Mouse (Mus musculus) thymus, postnatal 36 days (tissue): ENCODE measurements at regions not wholly inside any gene's neighbourhood (a gene's known extent, or its start where the extent isn't known, plus 50 kb on each side); places are given as distances from the start of the nearest gene placed in this dataset.

Experiments used
- DNase-seq, 2 experiments: peaks; one replicate each; pipeline ENCODE4 v3.0.0; 2022; ENCODE audit warnings: mixed read lengths in 2 of 2

DNA sequence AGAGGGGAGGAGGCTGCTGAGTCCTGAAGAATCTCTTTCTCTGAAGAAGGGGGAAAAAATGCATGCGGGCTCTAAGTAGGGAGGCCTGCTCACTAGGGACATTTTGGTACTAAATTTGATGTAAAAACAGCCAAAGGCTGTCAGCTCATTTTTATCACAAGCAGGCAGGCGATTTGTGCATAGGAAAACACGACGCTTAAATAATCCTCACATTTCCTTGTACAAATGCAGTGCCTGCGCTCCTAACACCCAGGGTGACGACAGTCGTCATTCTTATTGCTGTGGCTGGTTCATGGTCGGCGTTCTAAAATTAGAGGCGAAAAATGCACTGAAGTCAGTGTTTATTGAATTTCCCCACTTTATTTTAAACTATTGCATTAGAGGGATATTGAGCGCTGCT is 650.6 kb downstream of the Pdcd6ip start:
- DNase-seq, result no peak

DNA sequence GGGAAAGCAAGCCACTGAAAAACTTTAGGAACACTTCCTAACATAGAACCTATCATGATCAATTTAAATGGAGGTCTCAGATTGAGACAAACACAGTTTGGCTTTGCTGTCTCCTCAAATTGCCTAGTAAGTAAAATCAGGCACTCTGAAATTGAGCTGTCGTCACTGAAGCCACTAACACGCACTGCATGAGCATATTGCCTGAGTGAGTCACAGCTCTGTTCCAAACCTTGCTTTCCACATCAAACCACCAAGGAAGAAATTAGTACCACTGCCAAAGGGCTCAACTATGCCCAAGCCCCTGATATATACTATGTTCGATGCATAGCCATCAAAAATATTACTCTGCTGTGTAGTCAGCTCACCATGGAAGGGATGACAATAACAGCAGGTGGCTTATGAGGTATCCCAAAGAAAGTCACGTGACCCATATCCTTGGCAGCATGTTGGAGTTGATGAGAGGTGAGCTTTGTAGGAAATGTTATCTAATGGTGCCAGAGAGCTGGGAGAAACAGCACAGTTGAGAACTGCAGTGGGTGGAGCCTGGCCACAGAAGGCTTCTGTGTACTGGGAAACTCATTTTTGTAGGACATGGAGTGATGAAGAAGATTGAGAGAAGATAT is 663.4 kb downstream of the Pdcd6ip start:
- DNase-seq, result no peak

DNA sequence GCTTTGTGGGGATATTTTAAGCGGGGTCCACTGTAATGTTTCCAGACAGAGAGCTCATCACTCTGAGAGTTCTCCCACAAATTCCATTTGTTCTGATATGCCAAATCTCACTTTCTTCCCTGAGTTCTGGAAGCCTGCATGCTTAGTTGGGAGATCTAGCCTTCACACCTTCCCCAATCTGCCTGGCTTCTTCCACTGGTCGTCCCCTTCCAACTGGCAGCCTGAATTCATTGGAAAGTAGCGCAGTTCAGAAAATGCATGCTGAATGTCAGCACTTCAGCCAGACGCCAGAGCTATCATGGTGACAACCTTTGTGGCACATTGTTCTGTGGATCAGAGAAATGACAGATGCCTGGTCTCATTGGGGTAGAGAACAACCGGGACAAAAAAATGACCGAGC is 667.2 kb downstream of the Pdcd6ip start:
- no peak for DNase-seq

DNA sequence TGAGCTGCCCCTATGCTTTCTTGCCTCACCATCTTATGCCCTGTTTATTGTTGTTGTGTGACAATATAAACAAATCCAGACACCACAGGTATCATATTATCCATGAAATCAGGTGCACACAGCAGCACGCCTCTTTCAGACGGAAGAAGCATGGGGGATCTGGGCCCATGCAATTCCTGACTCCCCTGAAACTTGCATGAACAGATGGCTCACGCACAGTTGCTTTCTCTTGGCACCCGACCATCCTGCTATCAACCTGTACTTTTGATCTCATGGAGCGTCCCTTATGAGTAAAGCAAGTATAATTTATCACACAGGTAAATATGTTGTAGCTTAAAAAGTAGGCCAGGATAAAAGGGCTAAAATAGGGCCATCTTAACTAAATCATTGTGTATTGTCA is 674.1 kb downstream of the Pdcd6ip start:
- no peak for DNase-seq

GRCm38 (mm10) chr9:113029091-113029490 is 679.0 kb downstream of the Pdcd6ip start:
- DNase-seq, result no peak

- no peak for DNase-seq
Observed at GRCm38 (mm10) chr9:113026904-113027193, 681.2 kb downstream of the Pdcd6ip start.

DNA sequence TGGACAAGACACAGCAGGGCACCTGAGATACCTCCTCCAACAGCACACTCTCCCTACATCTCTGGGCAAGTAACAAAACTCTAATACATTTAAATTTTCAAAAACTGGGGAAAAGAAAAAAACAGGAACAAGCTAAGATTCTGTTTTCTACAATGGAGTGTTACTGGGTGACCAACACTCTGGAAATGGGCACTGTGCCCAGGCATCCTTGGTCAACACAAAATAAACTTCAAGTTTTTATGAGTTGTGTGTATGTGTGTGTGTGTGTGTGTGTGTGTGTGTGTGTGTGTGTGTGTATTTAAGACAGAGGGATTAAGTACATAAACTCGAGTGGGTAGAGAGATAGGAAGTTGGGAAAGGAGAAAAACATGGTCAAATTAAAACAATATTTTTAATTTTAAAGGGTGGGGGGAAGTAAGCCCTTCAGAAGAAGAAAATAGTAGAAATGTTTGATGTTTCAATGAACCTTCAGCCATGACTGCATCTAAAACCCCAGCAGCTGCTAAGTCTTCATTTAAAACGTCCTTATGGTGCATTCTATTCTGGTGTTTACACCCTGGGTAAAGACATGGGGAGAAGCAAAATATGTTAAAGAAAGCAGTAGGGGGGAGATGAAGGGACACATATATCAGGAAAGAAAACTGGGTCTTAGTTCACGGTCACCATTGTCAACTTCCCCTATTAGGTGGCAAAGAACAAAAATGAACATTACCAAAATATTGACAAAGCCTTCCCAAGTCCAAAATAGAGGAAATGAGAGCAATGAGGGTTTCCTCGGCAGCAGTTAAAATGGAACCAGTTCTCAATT is 681.8 kb downstream of the Pdcd6ip start:
- DNase-seq, result no peak

DNA sequence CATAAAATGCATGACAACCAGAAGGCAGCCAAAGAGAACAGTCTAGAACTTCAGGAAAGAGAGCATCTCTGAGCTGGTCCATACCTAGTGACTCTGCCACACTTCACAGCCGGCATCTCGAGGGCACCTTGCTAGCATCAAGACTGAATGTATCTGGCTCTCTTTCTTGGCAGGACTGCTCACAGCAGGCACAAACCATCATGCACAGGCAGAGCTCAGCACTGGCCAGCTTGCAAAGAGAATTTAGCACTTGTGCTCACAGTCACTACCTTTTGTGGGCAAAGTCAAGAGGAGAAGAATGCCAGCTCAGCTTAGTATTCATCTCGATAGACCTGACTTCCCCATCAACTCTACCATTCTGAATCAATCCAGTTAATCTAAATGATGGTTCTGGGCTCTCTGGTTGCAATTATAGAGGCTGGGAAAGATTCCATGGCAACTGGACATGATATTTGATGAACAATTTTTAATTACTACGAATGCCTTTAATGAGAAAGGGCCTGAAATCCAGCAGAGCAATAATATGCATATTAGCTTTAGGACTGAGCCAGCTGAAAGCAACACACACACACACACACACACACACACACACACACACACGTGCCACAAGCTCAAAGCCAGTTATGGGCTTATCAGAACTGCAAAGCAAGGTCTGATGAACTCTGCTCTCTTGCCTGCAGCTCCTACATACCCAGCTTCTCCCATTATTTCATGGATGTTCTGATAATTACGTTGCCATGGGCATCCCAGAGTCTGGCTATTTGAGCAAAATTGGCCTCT is 686.0 kb downstream of the Pdcd6ip start:
- DNase-seq, result no peak

- no peak for DNase-seq
Observed at GRCm38 (mm10) chr9:113019576-113019975, 688.5 kb downstream of the Pdcd6ip start.

- no peak for DNase-seq
Observed at GRCm38 (mm10) chr9:113008106-113008505, 700.0 kb downstream of the Pdcd6ip start.

- no peak for DNase-seq
Observed at GRCm38 (mm10) chr9:112996204-112996603, 711.9 kb downstream of the Pdcd6ip start.

GRCm38 (mm10) chr9:112994774-112995173 is 713.3 kb downstream of the Pdcd6ip start:
- DNase-seq, result no peak

- no peak for DNase-seq
Observed at GRCm38 (mm10) chr9:112993627-112994026, 714.4 kb downstream of the Pdcd6ip start.

DNA sequence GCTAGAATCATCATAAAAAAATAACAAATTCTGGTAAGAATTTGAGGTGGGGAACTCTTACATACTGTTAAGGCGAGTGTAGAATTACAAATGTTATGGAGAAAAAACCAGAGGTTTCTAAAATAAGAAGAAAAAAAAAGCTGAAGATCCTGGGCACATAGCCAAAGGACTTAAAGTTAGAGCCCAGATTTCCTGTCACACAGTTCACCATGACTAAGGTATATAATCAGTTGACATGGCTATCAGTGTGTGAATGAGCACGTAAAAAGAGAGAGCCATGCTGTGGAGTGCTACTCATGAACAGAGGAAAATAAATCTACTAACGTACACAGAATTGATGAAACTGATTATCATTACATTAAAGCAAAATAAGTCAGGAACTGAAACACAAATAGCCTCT is 715.1 kb downstream of the Pdcd6ip start:
- no peak for DNase-seq

GRCm38 (mm10) chr9:112983353-112983752 is 724.7 kb downstream of the Pdcd6ip start:
- no peak for DNase-seq

DNA sequence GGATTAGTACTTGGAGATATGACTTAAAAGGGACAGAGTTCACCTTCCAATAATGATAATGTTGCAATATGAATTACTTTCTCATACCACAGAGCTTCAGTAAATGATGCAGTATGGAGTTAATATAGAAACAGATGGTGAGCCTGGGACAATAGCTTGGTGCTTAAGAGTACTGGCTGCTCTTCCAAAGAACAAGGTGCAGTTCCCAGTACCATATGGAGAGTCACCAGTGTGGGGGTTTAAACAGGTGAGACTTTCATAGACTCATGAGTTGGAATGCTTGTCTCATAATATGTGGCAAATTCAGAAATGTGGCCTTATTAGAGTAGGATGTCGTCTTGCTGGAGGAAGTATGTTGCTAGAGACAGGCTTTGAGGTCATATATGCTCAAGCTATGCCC is 715.8 kb upstream of the Arpp21 start:
- no peak for DNase-seq

GRCm38 (mm10) chr9:112950056-112950455 is 714.3 kb upstream of the Arpp21 start:
- no peak for DNase-seq

DNA sequence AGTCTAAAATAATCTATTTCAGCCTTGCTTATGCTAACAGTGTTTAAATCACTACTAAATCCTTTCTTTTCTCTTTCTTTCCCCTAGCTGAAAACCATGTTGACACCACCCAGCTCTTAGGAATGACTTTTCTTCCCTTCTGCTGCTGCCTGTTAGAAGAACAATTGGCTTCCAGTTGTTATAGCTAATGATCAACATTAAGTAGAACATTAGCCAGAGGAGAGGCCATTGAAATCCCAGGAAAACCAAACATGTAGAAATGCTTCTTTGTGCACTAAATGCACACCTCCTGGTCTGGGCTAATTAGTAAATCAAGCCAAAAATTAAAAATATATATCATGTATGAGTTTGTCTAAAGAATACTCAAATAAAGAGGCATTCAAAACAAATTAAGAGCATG is 703.0 kb upstream of the Arpp21 start:
- DNase-seq, result no peak

DNA sequence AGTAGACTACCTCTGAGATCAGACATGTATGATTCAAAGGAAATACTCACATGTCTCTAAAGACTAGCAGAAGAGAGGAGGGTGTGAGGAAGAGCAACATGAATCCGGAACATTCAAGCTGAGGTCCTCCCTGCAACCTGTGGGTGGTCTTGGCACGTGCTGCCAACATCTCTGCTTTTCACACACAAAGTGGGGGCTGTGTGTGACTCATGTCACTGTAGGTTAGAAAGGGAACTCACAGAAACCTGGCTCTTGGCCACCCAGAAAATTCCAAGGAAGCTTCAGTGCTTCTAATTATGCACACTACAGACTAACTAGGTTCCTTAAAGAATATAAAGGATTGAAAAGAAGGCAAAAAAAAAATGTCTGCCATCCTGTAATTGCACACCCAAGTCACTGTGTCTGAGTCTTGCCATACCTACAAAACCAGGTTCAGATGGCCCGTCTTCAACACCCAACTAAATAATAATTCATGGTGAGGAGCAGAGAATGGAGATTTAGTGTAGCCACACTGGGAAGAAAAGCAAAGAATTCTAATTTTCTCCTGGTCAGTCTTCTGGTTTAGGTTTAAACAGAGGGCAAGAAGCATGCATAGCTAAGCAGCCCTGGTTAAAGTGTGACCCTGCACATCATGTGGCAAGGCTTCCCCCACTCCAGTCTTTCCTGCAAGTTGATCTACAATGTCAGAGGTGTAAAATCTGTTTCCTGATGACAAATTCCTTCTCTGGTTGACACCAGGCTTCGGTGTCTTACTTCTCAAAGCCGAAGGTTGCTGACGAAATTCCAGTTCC is 673.8 kb upstream of the Arpp21 start:
- DNase-seq, result no peak

GRCm38 (mm10) chr9:112905955-112906354 is 670.2 kb upstream of the Arpp21 start:
- DNase-seq, result no peak

DNA sequence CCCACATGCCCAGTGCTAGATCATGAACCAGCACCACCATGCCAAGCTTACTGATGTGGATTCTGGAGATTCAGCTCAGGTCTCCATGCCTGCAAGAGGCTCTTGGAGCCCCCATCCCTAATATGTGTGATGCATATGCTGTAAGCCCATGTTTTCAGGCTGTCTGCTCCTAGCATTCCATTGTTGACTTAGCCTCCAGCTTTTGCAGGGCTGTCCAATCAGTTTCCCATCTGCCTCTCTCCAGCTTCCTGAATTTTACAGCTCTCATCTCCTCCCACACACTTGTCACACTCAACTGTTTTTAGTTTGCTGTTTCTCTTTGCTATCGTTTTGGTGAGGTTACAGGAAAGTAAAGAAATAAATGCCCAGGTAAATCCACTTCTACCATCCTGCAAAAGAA is 629.2 kb upstream of the Arpp21 start:
- no peak for DNase-seq

GRCm38 (mm10) chr9:112861136-112861535 is 625.4 kb upstream of the Arpp21 start:
- DNase-seq, result no peak

DNA sequence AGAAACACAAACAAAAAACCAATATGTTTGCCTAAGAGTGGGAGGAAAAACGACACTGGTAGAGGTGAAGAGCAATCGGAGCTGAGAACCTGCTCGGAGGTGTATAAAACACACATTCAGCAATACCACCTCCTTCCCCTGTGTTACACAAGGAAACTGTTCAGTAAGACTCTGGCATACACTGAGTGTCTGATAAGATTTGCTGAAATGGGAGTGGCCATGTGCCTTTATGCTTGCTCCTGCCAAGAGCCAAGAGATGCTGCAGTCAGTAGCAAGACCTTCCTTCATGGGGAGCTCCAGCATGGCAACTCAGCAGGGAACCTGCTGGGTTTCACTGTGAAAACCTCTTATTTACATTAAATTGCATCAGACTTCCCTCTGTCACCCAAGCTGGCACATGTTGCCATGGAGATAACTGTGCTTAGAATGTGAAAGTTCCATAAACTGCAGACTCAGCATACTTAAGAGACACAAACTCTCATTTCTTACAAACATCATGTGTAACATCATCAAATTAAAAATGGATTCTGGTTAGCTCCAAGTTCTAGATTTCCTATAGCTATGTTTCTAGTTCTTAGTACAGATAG is 624.7 kb upstream of the Arpp21 start:
- no peak for DNase-seq
